Mouse (Mus musculus) layer of hippocampus, adult 11-12 months (tissue): ENCODE data around the gene Gm20721.
"Not testable (repeated sequence)": the region's sequence is repeated elsewhere in the genome, so short reads cannot be mapped to it uniquely, and the experiment has no call there.

Source experiments
- DNase-seq: peaks from one replicate; pipeline ENCODE4 v3.0.0; 2022; ENCODE audit warnings: low spot score

Gm20721 gene

DNA sequence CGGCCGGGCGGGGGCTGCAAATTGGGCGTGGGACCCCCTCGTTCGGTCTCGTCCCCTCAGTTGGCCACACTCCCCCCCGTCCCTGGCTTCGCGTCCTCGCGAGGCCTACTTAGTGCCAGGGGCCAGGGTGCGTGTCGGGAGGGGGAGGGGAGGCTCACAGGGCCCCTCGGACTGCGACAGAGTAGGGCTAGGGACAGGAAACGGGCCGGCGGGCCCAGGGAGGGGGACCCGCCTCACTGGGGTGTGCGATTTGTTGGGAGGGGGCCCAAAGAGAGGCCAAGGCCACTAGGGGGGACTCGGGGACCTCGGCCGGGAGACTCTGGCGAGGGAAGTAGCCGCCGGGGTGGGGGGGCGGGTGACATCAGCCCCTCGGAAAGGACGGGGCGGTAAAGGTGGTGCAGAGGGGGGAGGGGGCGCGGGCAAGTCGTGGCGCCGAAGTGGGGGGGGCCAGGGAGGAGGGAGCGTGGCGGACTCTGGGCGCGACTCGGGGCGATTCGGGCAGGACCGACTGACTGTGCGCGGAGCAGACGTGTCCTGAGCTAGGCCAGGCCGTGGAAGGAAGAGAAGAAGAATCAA lies 15.8 kb downstream of the Gm20721 start:
- peak; percentile 71 for DNase-seq

DNA sequence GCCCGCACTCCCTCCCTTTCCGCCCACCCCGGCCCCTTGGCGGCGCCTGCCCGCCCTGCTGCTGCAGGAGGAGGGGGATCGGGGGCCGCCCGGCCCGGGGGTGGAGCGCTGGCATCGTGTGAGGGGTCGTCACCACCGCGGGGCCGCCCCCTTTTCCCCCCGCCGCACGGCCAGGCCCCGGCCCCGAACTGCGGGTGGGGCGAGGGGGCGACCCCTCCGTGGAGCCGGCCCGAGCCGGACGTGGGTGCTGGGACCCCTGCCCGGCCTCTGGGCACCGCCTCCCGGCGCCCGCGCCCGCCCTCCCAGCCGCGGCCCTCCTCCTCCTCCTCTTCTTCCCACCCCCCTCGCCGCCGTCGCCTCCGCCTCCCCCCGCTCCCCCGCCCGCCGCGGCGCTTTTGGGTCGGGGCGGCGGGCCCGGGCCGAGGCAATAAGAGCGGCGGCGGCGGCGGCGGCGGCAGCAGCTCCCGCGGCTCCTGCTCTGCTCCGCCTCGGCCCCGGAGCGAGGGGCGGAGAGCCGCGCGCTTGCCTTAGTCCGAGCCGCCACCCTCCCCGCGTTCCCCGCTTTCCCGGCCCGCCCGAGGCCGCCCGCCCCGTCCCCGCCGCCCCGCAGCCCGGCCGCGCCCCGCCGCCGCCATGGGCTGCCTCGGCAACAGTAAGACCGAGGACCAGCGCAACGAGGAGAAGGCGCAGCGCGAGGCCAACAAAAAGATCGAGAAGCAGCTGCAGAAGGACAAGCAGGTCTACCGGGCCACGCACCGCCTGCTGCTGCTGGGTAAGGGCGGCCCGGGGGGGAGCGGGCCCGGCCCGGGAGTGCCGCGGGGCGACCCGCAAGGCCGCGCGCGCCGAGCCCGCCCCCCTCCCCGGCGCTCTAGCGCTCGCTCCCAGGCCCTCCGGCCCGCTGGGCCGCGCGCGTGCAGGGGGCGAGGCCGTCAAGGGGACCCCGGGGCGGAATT lies 16.6 kb downstream of the Gm20721 start:
- peak; percentile 79 for DNase-seq

DNA sequence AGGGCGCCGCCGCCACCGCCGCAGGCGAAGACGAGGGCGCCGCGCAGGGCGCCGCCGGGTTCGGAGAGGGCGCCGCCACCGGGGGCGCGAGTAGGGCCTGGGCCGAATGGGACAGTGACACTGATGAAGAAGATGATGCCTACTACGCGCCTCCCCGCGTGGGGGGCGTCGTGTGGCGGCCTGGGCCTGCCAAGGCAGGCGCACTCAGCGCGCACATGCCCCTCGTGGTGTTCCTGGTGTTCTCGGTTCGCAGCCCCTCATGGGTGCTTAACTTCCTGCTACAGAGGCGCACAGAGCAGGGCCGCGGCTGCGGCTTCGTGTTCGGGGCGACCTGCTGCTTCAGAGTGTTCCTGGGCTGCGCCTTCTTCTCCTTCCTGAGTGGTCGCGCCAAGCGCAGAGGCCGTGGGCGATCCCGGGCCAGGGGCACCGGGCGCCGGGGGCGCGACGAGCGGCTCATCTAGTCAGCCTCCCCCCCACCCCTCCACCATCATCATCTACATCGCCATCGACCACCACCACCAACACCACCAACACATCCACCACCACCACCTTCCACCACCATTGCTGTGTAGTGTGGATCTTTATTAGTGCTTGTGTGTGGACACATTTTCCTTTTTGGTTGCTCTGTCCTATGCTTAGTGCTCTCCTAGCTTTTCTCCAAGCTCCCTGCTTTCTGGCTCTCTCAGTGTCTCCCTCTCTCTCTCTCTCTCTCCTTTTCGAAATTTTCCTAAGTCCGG lies 17.4 kb downstream of the Gm20721 start:
- DNase-seq: no peak

DNA sequence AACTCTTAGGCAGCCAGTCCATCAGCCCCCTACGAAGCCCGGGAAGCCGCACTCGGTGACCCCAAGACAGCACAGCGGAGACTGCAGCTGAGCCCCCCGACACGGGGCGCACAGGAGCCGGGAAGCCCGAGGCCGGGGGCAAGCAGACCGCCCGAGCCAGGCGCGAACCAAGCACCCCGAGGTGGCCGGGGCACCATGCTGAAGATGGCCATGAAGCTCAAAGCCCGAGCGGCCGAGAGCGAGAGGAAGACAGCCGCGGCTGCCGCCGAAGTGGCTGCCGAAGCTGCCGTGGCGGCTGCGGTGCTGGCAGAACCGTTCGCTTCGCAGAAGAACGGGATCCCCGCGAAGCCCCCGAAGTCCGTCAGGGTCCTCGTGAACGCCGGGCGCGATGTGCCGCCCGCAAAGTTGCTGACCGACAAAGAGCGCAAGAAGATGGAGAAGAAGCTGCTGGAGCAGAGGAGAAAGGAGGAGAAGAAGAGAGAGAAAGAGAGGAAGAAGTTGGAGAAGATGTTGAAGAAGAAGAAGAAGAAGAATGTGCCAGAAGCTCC lies 18.1 kb downstream of the Gm20721 start:
- no peak for DNase-seq

DNA sequence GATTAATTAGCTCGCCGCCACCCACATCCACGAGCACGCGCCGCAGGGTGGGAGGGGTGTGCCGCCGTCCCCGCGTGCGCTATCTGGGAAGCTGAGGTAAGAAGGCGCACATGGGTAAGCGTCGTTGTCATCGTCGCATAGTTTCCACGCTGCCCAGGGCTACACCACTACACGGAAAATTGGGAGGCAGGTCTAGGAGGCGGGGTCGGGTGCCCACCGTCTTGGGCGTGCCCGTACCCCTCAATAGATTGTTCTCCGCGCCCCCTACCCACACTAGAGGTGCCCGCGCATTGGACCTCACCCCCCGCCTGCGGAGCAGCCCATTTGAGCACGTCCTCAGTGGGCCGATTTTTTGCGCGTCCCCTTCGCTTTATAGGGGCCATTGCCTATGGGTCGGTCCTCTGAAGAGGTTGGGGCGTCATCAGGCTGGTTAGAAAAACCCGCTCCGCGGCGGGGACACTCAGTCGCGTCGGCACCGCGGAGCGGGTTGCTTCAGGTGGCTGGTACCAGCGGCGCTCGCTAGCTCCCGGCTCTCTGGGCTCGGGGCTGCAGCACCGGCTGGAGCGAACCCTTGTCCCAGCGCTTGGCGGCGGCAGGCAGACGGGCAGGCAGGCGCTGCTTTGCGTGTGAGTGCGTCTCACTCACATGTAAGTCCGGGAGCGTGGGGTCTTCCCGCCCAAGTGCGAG lies 19.1 kb downstream of the Gm20721 start:
- peak; percentile 81 for DNase-seq

DNA sequence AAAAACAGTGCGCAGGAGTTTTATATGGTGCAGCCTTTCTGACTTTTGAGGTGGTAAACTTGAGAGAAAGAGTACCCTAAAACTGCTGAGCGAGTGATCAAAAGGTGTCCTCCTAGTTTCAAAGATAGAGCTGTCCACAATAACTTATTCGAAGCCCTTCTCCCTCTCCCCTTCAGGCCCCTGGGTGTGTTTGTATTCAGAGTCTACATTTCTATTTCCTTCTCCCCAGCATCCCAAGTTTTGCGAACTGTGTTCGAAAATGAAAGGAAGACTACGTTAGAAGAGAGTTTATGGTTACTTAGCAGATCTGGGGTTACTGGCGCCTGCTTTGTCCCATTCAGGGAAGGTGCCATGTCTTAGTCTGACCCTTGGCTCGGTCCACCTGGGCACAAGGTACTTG lies 20.0 kb downstream of the Gm20721 start:
- DNase-seq: no peak

DNA sequence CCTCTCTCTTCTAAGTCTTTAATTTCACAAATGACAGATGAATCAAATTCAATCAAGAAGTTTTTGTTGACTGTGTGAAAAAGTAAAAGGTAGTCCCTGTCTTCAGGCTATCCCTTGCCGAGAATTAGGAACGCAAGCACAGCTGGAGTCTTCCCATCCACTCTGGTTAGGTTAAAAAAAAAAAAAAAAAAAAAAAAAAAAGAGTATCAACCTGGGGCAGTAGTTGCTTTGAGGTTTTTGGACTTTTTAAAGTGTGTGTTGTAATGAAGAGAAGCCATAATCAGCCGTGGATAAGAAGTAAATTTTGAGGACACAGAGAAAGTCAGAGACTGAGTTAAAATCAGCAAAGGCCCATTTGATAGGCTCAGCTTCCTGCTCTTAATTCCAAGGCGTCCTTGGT lies 20.5 kb downstream of the Gm20721 start:
- DNase-seq: no peak

DNA sequence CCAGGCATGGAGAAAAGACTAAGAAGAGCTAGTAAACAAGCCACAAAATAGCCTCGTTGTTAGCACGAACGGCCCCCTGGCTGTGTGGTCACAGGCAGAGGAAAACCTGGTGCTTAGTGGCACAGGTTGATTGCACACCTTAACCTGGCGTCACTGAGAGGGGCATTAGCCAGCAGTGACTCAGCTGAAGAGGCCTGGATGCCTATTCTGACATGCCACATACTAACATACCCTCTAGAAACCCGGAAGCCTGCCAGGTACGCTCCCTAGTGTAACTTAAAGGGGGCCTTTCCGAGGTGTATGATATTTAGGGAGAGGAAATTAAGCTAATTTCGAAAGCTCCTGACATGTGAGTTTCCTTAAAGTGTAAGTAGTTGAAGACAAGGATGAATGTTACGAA lies 29.9 kb downstream of the Gm20721 start:
- DNase-seq: no peak

DNA sequence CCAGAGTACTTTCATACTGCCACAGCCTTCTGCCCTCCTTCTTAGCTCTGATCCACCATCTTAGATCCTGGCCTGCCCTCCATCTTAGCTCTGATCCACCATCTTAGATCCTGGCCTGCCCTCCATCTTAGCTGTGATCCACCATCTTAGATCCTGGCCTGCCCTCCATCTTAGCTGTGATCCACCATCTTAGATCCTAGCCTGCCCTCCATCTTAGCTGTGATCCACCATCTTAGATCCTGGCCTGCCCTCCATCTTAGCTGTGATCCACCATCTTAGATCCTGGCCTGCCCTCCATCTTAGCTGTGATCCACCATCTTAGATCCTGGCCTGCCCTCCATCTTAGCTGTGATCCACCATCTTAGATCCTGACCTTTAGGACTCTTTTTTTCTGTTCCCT lies 31.1 kb downstream of the Gm20721 start:
- DNase-seq: not testable (repeated sequence)

DNA sequence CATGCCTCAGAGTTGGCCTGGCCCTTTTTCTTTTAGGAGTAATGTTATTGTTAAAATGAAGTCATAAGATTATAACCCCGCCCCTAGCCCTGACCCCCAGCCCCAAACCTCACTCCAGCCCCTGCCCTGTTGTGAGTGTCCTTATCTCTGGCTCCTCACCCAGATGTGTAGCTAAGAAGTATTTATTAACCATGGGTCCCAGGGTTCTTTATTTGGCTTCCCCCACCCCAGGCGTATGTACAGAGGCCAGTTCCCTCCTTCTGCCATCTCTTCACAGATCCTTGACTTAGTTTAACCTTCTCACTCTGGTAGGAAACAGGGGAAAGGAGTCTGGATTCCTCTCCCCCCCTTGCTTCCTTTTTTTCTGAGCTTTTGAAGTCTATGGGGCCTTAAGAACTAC lies 33.9 kb downstream of the Gm20721 start:
- DNase-seq: no peak

DNA sequence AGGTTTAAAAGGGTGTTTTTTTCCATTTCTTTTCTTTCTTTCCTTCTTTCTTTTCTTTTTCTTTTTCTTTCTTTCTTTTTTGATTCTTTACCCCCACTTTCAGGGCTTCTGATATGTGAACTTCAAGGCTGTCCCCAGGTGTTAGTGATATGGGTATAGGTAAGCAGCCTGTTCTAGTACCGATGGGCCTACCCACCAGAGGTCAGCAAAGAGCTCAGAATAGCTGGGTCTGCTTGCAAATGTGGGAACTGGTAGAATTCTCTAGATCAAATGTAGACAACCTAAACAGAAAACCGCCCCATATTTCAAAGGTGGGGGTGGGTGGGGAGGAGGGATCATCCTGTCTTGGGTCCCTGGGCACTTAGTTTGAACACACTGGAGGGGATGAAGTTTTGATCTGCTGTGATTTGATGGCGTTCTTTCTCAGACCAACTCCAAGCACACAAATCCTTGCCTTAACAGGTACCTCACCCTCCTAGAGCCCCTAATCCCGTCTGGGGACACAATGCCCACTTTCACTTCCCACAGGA lies 34.3 kb downstream of the Gm20721 start:
- DNase-seq: peak; percentile 89

DNA sequence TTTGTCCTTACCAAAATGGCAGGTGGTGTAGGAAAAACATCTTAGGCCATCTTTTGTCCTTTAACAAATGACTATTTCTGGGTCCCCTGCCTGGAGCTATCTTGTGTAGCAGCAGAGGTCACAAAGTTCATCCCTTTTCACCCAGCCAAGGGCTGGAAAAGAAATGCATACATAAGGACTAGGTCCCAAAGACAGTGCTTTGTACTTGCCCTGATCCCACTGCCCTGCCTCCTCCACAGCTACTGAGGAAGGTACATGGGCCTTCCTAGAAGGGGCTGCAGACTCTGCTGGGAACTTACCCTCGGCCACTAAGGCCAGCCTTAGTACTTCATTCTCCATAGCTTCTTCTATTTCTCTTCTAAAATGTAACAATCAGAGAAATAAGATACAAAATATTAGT lies 34.9 kb downstream of the Gm20721 start:
- DNase-seq: no peak

DNA sequence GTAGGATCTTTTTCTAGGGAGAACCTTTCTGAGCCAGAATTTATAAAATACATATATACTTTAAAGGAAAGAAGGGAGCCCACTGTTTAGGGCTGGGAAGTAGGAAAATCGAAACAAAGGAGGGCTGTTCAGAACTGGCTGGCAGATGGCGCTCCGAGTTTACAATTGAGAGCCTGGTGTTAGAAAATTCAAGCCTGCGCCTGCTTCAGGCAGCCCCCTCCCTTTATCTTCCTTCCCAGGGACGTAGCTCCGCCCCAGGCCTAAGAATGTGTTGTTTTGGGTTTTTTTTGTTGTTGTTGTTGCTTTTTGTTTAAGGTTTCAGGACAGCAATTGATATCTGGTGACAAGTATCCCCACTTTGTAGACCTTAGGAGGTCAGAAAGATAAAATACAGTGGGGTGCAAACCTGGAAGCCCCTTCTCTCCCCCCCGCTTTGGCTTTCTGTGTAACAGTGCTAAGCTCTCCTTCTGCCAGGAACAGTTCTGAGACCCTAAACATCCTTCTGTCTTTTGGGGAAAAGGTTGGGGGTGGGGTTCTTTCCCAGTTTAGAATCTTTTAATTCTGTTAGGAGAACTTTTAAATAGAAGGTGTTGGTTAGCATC lies 35.5 kb downstream of the Gm20721 start:
- DNase-seq: peak; percentile 66

DNA sequence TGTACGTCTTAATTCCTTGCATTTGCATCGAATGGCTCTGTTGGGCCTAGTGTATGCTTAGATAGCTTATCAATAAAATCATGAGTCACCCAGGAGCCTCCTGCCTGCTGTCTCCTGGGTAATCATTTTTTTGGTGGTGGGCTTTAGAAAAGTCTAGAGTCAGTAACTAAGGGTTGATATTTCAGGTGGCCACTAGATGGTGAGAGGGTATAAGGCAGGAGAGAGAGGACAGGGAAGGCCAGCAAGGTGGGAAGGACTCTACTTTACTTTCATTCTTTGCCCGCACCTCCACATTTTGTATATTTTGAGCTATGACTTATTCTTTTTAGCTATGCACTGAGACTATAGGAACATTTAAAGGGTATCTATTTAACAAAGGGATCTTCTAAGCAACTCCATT lies 38.6 kb downstream of the Gm20721 start:
- DNase-seq: no peak

DNA sequence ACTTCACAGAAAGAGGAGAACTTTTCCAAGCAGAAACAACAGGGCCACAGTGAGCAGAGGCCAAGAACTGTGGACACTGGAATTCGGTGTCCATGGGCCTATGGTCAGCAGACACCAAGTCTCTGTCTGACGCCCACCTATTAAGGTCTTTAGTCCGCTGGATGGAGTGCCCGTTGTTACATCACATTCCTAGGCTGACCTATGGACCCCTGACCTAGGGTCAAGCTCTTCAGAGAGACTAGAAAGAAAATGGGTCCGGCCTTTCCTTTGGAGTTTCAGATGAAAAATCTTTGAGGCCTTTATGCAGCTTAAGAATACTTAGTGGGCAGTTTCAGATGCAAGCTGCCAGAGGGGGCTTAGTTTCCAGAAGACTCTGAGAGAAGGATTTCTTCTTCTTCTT lies 40.9 kb downstream of the Gm20721 start:
- DNase-seq: no peak

DNA sequence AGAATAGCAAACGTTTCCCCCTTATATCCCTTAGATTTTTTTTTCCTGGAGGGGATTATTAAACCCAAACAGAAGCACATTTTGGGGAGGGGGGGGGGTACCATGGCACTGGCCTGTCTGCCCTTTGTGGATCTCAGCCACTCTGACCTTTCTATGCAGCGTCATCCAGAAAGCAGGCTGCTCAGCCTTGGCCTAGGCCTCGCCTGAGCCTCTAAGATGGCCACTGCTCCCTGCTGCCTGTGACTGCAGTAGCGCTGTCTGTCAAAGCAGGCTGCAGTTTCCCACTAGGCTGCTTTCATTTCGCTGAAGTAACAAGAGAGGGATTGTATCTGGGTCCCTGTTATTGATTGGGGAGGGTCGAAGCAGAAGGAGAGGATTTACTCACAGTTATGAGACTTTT lies 44.0 kb downstream of the Gm20721 start:
- DNase-seq: no peak

DNA sequence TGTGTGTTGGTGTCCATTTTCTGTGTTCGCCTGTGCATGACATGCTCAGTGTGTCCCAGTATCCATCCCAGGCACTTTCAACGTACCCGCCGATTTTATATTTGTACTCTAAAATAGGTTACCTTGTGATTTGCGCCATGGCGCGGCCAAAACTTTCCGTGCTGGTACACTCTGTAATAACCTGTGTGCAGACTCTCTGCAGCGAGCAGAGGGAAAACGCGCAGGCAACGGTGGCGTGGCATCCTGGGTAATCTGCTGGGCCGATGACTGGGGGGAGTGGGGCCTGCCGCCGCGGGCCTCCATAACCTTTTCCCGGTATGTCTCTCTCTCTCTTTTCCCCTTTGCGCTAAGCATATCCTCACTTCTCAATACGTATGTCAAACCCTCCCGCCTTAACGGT lies 45.8 kb downstream of the Gm20721 start:
- no peak for DNase-seq

DNA sequence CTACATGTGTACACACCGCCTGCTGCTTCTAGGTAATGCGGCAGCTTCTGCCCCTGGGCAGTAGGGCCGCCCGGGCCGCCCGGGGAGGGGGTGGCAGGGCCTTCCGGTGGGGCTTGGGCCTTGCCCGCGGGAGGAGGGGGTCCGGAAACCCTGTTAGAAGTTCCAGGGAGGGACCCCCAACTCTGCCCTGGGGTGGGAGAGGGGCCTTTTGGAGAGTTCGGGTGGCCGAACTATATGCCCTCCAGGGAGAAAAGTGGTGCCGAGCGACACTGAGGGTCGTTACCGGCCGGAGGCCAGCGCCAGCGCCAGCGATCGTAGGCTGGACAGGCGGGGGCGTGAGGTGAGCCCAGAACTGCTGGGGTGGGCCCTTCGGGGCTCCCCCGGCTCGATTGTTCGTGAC lies 46.3 kb downstream of the Gm20721 start:
- DNase-seq: no peak

DNA sequence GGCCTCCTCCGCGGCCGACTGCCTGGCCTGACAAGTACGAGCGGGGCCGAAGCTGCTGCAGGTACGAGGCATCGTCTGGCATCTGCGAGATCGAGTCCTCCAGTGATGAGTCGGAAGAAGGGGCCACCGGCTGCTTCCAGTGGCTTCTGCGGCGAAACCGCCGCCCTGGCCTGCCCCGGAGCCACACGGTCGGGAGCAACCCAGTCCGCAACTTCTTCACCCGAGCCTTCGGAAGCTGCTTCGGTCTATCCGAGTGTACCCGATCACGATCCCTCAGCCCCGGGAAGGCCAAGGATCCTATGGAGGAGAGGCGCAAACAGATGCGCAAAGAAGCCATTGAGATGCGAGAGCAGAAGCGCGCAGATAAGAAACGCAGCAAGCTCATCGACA lies 46.7 kb downstream of the Gm20721 start:
- DNase-seq: no peak

DNA sequence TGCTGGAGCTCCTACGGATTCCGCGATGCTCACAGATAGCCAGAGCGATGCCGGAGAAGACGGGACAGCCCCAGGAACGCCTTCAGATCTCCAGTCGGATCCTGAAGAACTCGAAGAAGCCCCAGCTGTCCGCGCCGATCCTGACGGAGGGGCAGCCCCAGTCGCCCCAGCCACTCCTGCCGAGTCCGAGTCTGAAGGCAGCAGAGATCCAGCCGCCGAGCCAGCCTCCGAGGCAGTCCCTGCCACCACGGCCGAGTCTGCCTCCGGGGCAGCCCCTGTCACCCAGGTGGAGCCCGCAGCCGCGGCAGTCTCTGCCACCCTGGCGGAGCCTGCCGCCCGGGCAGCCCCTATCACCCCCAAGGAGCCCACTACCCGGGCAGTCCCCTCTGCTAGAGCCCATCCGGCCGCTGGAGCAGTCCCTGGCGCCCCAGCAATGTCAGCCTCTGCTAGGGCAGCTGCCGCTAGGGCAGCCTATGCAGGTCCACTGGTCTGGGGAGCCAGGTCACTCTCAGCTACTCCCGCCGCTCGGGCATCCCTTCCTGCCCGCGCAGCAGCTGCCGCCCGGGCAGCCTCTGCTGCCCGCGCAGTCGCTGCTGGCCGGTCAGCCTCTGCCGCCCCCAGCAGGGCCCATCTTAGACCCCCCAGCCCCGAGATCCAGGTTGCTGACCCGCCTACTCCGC lies 47.3 kb downstream of the Gm20721 start:
- no peak for DNase-seq

DNA sequence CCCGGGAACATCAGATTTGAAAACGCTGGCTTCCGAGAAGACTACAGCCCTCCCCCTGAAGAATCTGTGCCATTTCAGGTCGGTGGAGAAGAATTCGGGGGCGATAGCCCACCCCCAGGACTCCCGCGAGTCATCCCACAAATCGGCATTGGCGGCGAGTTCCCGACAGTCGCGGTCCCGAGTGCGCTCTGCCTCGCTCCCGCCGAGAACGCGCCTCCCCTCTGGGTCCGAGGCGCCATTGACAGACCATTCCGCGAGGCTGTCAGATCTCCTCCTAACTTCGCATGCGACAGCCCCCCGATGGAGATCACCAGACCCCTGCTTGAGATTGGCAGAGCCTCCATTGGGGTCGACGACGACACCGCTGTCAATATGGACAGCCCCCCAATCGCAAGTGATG lies 48.0 kb downstream of the Gm20721 start:
- DNase-seq: no peak
